Mouse (Mus musculus): Measurements from ENCODE around the gene Ulk4. TPM values are rescaled to one million over a fixed set of nuclear protein-coding genes. Genes with fewer than 3 reads are reported as not detected.

Ulk4 gene
- polyA plus RNA-seq, 1 experiment from 2014 or later, result 23.2 TPM

- Histone ChIP-seq H3K27ac (ENCODE audit: low read depth) (no peak overlapping the region), H3K4me1 (ENCODE audit: insufficient read depth) (no peaks in the 10 kb centered on the region), H3K9ac (replicated peaks) (no peak overlapping the region), H3K27me3 (ENCODE audit: insufficient read depth, low read length) (no peaks in the 10 kb centered on the region), H3K36me3 (replicated peaks; ENCODE audit: insufficient read depth, low read length) (no peaks in the 10 kb centered on the region), H3K9me3 (ENCODE audit: low read length) (no peaks in the 10 kb centered on the region), H3K4me2 (ENCODE audit: low read depth, low read length) (no peak overlapping the region), H3K4me3 (ENCODE audit: low read depth, low read length) (no peak overlapping the region)
- 65% methylated on average over 9 of the region's 9 CpGs for WGBS (ENCODE audit: insufficient replicate concordance)
- no peak for ATAC-seq
- no peak for DNase-seq
- TF ChIP-seq EP300 (IDR thresholded peaks at IDR 0.05; ENCODE audit: low read depth), result no peak
- TF ChIP-seq CTCF (IDR thresholded peaks at IDR 0.05; ENCODE audit: low read depth), result no peak
These were observed 120.7 kb downstream of the Ulk4 start for GRCm38 (mm10) chr9:121156253-121156831.

- ATAC-seq, result no peak
- DNase-seq, result no peak
- no peak overlapping the region for H3K4me3 ChIP-seq (ENCODE audit: low read depth, low read length)
- H3K36me3 ChIP-seq (replicated peaks; ENCODE audit: insufficient read depth, low read length), result no peaks in the 10 kb centered on the region
- no peaks in the 10 kb centered on the region for H3K27me3 ChIP-seq (ENCODE audit: insufficient read depth, low read length)
- H3K27ac ChIP-seq (ENCODE audit: low read depth), result no peak overlapping the region
- no peak overlapping the region for H3K4me2 ChIP-seq (ENCODE audit: low read depth, low read length)
- H3K9me3 ChIP-seq (ENCODE audit: low read length), result no peaks in the 10 kb centered on the region
- WGBS (ENCODE audit: insufficient replicate concordance), result 74% methylated on average over 5 of the region's 5 CpGs
- no peaks in the 10 kb centered on the region for H3K4me1 ChIP-seq (ENCODE audit: insufficient read depth)
- no peak overlapping the region for H3K9ac ChIP-seq (replicated peaks)
- TF ChIP-seq EP300 (IDR thresholded peaks at IDR 0.05; ENCODE audit: low read depth) (no peak), CTCF (IDR thresholded peaks at IDR 0.05; ENCODE audit: low read depth) (no peak)
These were observed 123.7 kb downstream of the Ulk4 start for GRCm38 (mm10) chr9:121153276-121153675.

- ATAC-seq (no peak), DNase-seq (no peak)
- Histone ChIP-seq H3K9ac (replicated peaks) (no peak overlapping the region), H3K4me3 (ENCODE audit: low read depth, low read length) (no peak overlapping the region), H3K36me3 (replicated peaks; ENCODE audit: insufficient read depth, low read length) (no peaks in the 10 kb centered on the region), H3K27ac (ENCODE audit: low read depth) (no peak overlapping the region), H3K9me3 (ENCODE audit: low read length) (no peaks in the 10 kb centered on the region), H3K4me1 (ENCODE audit: insufficient read depth) (no peaks in the 10 kb centered on the region), H3K27me3 (ENCODE audit: insufficient read depth, low read length) (no peaks in the 10 kb centered on the region), H3K4me2 (ENCODE audit: low read depth, low read length) (no peak overlapping the region)
- TF ChIP-seq EP300 (IDR thresholded peaks at IDR 0.05; ENCODE audit: low read depth) (no peak), CTCF (IDR thresholded peaks at IDR 0.05; ENCODE audit: low read depth) (no peak)
- 42% methylated on average over 3 of the region's 3 CpGs for WGBS (ENCODE audit: insufficient replicate concordance)
These were observed 128.4 kb downstream of the Ulk4 start for GRCm38 (mm10) chr9:121148602-121149001.

GRCm38 (mm10) chr9:121143208-121143607 lies 133.8 kb downstream of the Ulk4 start:
- Histone ChIP-seq H3K36me3 (replicated peaks; ENCODE audit: insufficient read depth, low read length) (no peaks in the 10 kb centered on the region), H3K4me2 (ENCODE audit: low read depth, low read length) (no peak overlapping the region), H3K9ac (replicated peaks) (no peak overlapping the region), H3K4me1 (ENCODE audit: insufficient read depth) (no peaks in the 10 kb centered on the region), H3K9me3 (ENCODE audit: low read length) (no peaks in the 10 kb centered on the region), H3K27me3 (ENCODE audit: insufficient read depth, low read length) (no peaks in the 10 kb centered on the region), H3K4me3 (ENCODE audit: low read depth, low read length) (no peak overlapping the region), H3K27ac (ENCODE audit: low read depth) (no peak overlapping the region)
- TF ChIP-seq CTCF (IDR thresholded peaks at IDR 0.05; ENCODE audit: low read depth) (no peak), EP300 (IDR thresholded peaks at IDR 0.05; ENCODE audit: low read depth) (no peak)
- ATAC-seq, result no peak
- WGBS (ENCODE audit: insufficient replicate concordance), result 69% methylated on average over 6 of the region's 6 CpGs
- no peak for DNase-seq

GRCm38 (mm10) chr9:121132549-121132948 lies 144.4 kb downstream of the Ulk4 start:
- TF ChIP-seq EP300 (IDR thresholded peaks at IDR 0.05; ENCODE audit: low read depth), result no peak
- TF ChIP-seq CTCF (IDR thresholded peaks at IDR 0.05; ENCODE audit: low read depth), result no peak
- ATAC-seq (no peak), DNase-seq (no peak)
- H3K9me3 ChIP-seq (ENCODE audit: low read length), result no peaks in the 10 kb centered on the region
- H3K36me3 ChIP-seq (replicated peaks; ENCODE audit: insufficient read depth, low read length), result no peaks in the 10 kb centered on the region
- H3K9ac ChIP-seq (replicated peaks), result no peak overlapping the region
- WGBS (ENCODE audit: insufficient replicate concordance), result 48% methylated on average over 6 of the region's 6 CpGs
- no peak overlapping the region for H3K27ac ChIP-seq (ENCODE audit: low read depth)
- H3K27me3 ChIP-seq (ENCODE audit: insufficient read depth, low read length), result no peaks in the 10 kb centered on the region
- H3K4me2 ChIP-seq (ENCODE audit: low read depth, low read length), result no peak overlapping the region
- H3K4me3 ChIP-seq (ENCODE audit: low read depth, low read length), result no peak overlapping the region
- H3K4me1 ChIP-seq (ENCODE audit: insufficient read depth), result no peaks in the 10 kb centered on the region

GRCm38 (mm10) chr9:121129533-121129932 lies 147.5 kb downstream of the Ulk4 start:
- Histone ChIP-seq H3K36me3 (replicated peaks; ENCODE audit: insufficient read depth, low read length) (no peaks in the 10 kb centered on the region), H3K27ac (ENCODE audit: low read depth) (no peak overlapping the region), H3K9me3 (ENCODE audit: low read length) (no peaks in the 10 kb centered on the region), H3K27me3 (ENCODE audit: insufficient read depth, low read length) (no peaks in the 10 kb centered on the region), H3K4me1 (ENCODE audit: insufficient read depth) (no peaks in the 10 kb centered on the region), H3K4me3 (ENCODE audit: low read depth, low read length) (no peak overlapping the region), H3K9ac (replicated peaks) (no peak overlapping the region), H3K4me2 (ENCODE audit: low read depth, low read length) (no peak overlapping the region)
- 65% methylated on average over 2 of the region's 2 CpGs for WGBS (ENCODE audit: insufficient replicate concordance)
- no peak for DNase-seq
- TF ChIP-seq CTCF (IDR thresholded peaks at IDR 0.05; ENCODE audit: low read depth) (no peak), EP300 (IDR thresholded peaks at IDR 0.05; ENCODE audit: low read depth) (no peak)
- no peak for ATAC-seq

GRCm38 (mm10) chr9:121128934-121129333 lies 148.1 kb downstream of the Ulk4 start:
- DNase-seq, result no peak
- no peak overlapping the region for H3K9ac ChIP-seq (replicated peaks)
- no peaks in the 10 kb centered on the region for H3K9me3 ChIP-seq (ENCODE audit: low read length)
- H3K36me3 ChIP-seq (replicated peaks; ENCODE audit: insufficient read depth, low read length), result no peaks in the 10 kb centered on the region
- no peak overlapping the region for H3K4me2 ChIP-seq (ENCODE audit: low read depth, low read length)
- WGBS (ENCODE audit: insufficient replicate concordance), result 85% methylated on average over 8 of the region's 8 CpGs
- H3K4me1 ChIP-seq (ENCODE audit: insufficient read depth), result no peaks in the 10 kb centered on the region
- no peak overlapping the region for H3K27ac ChIP-seq (ENCODE audit: low read depth)
- H3K4me3 ChIP-seq (ENCODE audit: low read depth, low read length), result no peak overlapping the region
- no peaks in the 10 kb centered on the region for H3K27me3 ChIP-seq (ENCODE audit: insufficient read depth, low read length)
- no peak for ATAC-seq
- TF ChIP-seq EP300 (IDR thresholded peaks at IDR 0.05; ENCODE audit: low read depth), result no peak
- no peak for TF ChIP-seq CTCF (IDR thresholded peaks at IDR 0.05; ENCODE audit: low read depth)

Data from liver, postnatal 0 days (tissue).